Mouse (Mus musculus): ENCODE data around the gene Gpr174.

- TF ChIP-seq CTCF (IDR thresholded peaks at IDR 0.05) (no peak), EP300 (IDR thresholded peaks at IDR 0.05) (no peak)
These were observed 21.9 kb downstream of the Gpr174 start for GRCm38 (mm10) chrX:107277606-107278005.
